Mouse (Mus musculus) heart, embryonic 16.5 days (tissue): ENCODE results near the gene Gpatch2l. TPM values are rescaled to one million over a fixed set of nuclear protein-coding genes. Genes with fewer than 3 reads are reported as not detected.

Experiments used
- ATAC-seq: fragments of 200-750 bp; cut with Nextera tagmentation; replicated peaks from 2 replicates; pipeline ENCODE4 v1.8.0; 2017; ENCODE audit warnings: moderate number of reproducible peaks; ENCODE audit not compliant: insufficient read depth, low FRiP score; ENCODE audit errors: extremely low read depth
- H3K27ac ChIP-seq: fragments of 300-500 bp; sonication (generic); 2 replicates; pipeline ENCODE4 v1.5.1; 2014; ENCODE audit warnings: mild to moderate bottlenecking, low read length, control low read depth, moderate library complexity
- H3K27me3 ChIP-seq: fragments of 300-500 bp; sonication (generic); 2 replicates; pipeline ENCODE4 v1.6.1; 2014; ENCODE audit warnings: low read length, mixed read lengths; ENCODE audit not compliant: control insufficient read depth, insufficient read depth
- H3K36me3 ChIP-seq: fragments of 300-500 bp; sonication (generic); 2 replicates; pipeline ENCODE4 v1.6.1; 2014; ENCODE audit not compliant: control insufficient read depth, insufficient read depth
- H3K4me1 ChIP-seq: fragments of 300-500 bp; sonication (generic); 2 replicates; pipeline ENCODE4 v1.6.1; 2014; ENCODE audit warnings: low read length, mixed read lengths; ENCODE audit not compliant: control insufficient read depth, insufficient read depth
- H3K4me2 ChIP-seq: fragments of 300-500 bp; sonication (generic); 2 replicates; pipeline ENCODE4 v1.6.1; 2014; ENCODE audit warnings: low read depth, mild to moderate bottlenecking, control low read depth, low read length
- H3K4me3 ChIP-seq: fragments of 300-500 bp; sonication (generic); 2 replicates; pipeline ENCODE4 v1.5.1; 2014; ENCODE audit warnings: mild to moderate bottlenecking, control low read depth, low read length
- H3K9ac ChIP-seq: fragments of 300-500 bp; sonication (generic); 2 replicates; pipeline ENCODE4 v1.6.1; 2014; ENCODE audit warnings: low read length, control low read depth
- H3K9me3 ChIP-seq: fragments of 300-500 bp; sonication (generic); replicated peaks from 2 replicates; pipeline ENCODE4 v1.6.1; 2016; ENCODE audit warnings: low read length; ENCODE audit not compliant: control insufficient read depth
- WGBS: fragments of 180-500 bp; shearing (Covaris S2); extraction: QIAGEN DNeasy Blood & Tissue Kit; methylation state at CpG from one replicate; pipeline ENCODE4 v1.1.7; 2014; 5-methylcytosine and 5-hydroxymethylcytosine counted together
- polyA plus RNA-seq: library from polyadenylated mRNA; unstranded; fragments of >200 nt; fragmentation: Nextera tagmentation; extraction: Ambion mirVana; gene quantifications from 2 replicates; pipeline ENCODE4 v1.2.1, GENCODE M21; 2015

Gpatch2l gene
- polyA plus RNA-seq, 1 experiment from 2014 or later, result 12.8 TPM

DNA sequence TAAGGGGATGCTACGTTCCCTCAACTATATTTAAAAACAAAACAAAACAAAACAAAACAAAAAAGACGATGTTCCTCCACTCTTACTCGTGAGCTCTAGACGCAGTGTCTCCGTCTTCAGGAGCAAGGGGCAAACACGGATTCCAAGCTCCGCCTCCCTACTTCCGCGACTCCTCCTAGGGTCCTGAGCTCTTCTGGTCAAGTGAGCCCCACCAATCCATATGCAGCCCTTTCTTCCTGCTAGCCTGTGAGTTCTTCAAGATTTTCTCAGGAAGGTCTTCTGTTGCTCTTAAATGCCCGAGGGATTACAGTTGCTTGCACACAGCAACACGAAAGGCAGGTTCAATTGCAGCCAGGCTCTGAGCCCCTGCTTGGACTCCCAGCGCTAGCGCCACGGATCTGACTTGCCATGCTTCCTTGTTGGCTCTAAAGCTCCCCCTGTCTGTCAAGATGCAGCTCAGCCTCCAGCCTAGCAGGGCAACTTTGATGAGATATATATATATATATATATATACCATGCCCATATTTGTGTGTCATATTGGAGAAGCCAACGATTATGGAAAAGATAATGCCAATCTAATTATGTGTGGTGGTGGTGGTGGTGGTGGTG is 64.1 kb downstream of the Gpatch2l start:
- H3K27me3 ChIP-seq, result no peaks in the 10 kb centered on the region
- H3K4me3 ChIP-seq, result peak overlapping the region; percentile 41
- H3K36me3 ChIP-seq, result no peaks in the 10 kb centered on the region
- peak overlapping the region; percentile 64 for H3K4me2 ChIP-seq
- 0 out of 2 replicates have a peak overlapping the region, but pooled peaks have one; percentile 8 for H3K9ac ChIP-seq
- no peak overlapping the region for H3K27ac ChIP-seq
- 20% methylated on average over 15 of the region's 15 CpGs for WGBS
- no peak for ATAC-seq
- H3K9me3 ChIP-seq, result no peaks in the 10 kb centered on the region
- H3K4me1 ChIP-seq, result peaks cover 12% of the 10 kb centered on the region

DNA sequence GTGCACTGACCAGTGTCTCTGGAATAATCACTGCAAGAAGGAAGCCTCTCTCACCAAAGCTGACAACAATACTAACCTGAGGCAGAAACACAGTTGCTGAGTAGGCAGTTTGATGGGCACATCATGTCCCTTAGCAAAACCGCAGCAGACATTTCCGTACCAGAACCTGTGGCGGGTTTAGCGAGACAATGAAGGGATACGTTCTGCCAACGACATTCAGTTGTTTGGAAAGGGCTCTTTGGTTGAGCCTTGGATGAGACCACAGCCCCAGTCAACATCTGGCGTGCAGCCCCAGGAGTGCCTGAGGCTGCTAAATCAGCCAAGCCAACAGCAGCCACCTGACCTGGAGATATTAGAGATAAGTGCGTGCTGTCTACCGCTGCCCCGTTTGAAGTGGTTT is 67.8 kb downstream of the Gpatch2l start:
- no peak for ATAC-seq
- peaks cover 12% of the 10 kb centered on the region for H3K4me1 ChIP-seq
- 52% methylated on average over 10 of the region's 10 CpGs for WGBS

DNA sequence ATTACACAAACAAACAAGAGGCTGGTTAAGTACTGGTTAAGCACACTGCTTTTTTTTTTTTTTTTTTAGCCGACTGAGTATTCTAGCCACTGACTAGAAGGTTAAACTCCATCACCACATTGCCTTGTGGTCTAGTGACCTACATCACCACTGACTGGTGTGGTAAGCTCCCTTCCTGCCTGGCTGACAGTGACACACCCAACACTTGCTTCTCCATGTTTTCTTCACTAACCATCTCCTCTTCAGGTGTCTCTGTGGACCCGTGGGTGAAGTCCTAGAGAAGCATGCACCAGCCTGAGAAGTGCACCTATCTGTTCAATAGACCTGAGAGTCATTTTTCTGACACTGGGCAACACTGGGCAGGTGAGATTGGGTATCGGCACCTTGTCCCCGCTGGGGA is 68.2 kb downstream of the Gpatch2l start:
- Histone ChIP-seq H3K4me3 (no peak overlapping the region), H3K27me3 (no peaks in the 10 kb centered on the region), H3K36me3 (no peaks in the 10 kb centered on the region), H3K27ac (no peak overlapping the region), H3K9ac (no peak overlapping the region), H3K4me2 (no peak overlapping the region), H3K4me1 (peaks cover 12% of the 10 kb centered on the region), H3K9me3 (no peaks in the 10 kb centered on the region)
- WGBS, result 60% methylated on average over 4 of the region's 4 CpGs
- no peak for ATAC-seq

More for the DNA sequence above, 67.8 kb downstream of the Gpatch2l start:
- no peaks in the 10 kb centered on the region for H3K36me3 ChIP-seq
- no peak overlapping the region for H3K4me3 ChIP-seq
- H3K9ac ChIP-seq, result no peak overlapping the region
- H3K4me2 ChIP-seq, result no peak overlapping the region
- no peaks in the 10 kb centered on the region for H3K27me3 ChIP-seq
- H3K9me3 ChIP-seq, result no peaks in the 10 kb centered on the region
- no peak overlapping the region for H3K27ac ChIP-seq

DNA sequence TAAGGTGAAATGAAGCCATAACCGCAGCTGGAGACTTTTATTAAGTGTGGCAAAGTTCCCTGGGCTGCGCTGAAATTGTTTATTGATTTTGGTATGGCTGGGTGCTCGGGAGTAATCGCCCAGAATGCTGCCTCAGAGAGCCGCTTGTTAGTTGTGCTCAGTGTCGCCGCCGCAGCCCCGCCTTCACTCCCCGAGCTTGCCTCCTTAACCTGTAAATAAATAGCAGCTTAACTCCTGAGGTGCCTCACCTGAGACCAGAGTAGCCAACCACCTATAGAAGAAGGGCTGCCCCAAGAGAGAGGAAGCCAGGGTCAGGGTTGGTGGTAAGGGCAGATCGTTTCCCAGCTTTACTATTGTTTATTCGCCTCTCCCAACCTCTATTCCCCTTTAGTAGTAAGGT is 79.0 kb downstream of the Gpatch2l start:
- H3K27ac ChIP-seq, result no peak overlapping the region
- no peak overlapping the region for H3K4me3 ChIP-seq
- no peak overlapping the region for H3K9ac ChIP-seq
- no peaks in the 10 kb centered on the region for H3K4me1 ChIP-seq
- no peaks in the 10 kb centered on the region for H3K27me3 ChIP-seq
- H3K36me3 ChIP-seq, result no peaks in the 10 kb centered on the region
- ATAC-seq, result no peak
- no peaks in the 10 kb centered on the region for H3K9me3 ChIP-seq
- WGBS, result 32% methylated on average over 12 of the region's 12 CpGs
- H3K4me2 ChIP-seq, result no peak overlapping the region

DNA sequence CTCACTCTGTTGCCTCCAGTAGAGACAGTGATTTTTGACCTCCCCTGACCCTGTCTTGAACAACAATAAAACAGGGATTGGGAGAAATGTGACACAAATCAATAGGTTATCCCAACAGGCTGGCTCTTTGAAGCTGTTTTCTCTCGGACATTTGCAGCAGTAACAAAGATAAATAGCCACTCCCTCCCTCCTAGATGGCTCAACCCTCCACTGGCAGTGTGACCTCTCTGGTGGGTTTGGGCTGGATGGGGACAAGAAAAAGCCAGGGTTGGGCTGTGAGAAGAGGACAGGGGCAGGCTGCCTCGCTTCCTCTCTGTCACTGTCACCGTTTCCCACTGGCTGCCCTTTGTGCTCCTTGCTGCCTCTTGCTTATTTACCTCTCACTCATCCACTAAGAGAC is 82.6 kb downstream of the Gpatch2l start:
- Histone ChIP-seq H3K9me3 (no peaks in the 10 kb centered on the region), H3K27me3 (no peaks in the 10 kb centered on the region), H3K36me3 (no peaks in the 10 kb centered on the region), H3K4me1 (no peaks in the 10 kb centered on the region), H3K9ac (no peak overlapping the region), H3K4me2 (no peak overlapping the region), H3K4me3 (no peak overlapping the region), H3K27ac (no peak overlapping the region)
- WGBS, result 48% methylated on average over 3 of the region's 3 CpGs
- no peak for ATAC-seq

DNA sequence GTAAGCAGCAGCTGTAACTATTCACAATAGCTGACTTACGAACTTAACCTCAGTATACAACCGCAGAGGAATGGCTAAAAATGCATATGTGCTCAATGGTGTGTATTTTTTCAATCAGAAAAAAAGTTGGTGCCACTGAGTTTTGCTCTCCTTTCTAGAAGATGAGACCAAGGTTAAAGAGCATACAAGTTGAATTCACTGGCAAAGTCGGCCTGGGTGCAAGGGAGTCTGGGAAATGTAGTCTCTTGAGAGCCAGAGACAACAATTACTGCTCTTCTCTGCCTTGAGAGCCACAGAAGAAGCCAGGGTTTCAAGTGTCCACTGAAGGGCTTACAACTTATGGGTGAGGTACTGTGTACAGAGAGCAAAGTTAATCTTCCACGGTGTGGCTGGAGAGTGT is 88.2 kb downstream of the Gpatch2l start:
- 56% methylated on average over 4 of the region's 4 CpGs for WGBS
- H3K9ac ChIP-seq, result no peak overlapping the region
- H3K36me3 ChIP-seq, result no peaks in the 10 kb centered on the region
- no peaks in the 10 kb centered on the region for H3K27me3 ChIP-seq
- no peak overlapping the region for H3K27ac ChIP-seq
- H3K4me2 ChIP-seq, result no peak overlapping the region
- no peak for ATAC-seq
- no peak overlapping the region for H3K4me3 ChIP-seq
- no peaks in the 10 kb centered on the region for H3K4me1 ChIP-seq
- no peaks in the 10 kb centered on the region for H3K9me3 ChIP-seq

DNA sequence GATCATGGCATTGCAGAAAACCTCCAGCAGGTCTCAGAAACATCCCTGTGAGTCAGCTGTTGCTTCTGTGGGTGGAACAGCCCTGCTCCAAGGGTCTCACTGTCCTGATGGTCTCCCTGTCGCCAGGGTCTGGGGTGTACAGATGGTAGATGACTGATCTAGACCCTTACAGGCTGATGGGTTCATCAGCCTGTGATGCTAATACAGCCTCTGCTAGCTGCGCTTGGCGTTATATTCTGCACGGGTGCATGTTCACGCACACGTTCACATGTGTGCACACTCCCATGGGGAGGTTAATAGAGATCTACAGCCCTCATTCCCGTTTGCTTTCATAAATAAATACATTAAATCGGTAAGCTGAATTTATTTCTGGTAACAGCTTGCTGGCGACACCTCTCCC is 89.0 kb downstream of the Gpatch2l start:
- H3K27me3 ChIP-seq, result no peaks in the 10 kb centered on the region
- H3K27ac ChIP-seq, result no peak overlapping the region
- H3K4me1 ChIP-seq, result no peaks in the 10 kb centered on the region
- H3K9me3 ChIP-seq, result no peaks in the 10 kb centered on the region
- H3K36me3 ChIP-seq, result no peaks in the 10 kb centered on the region
- no peak overlapping the region for H3K4me3 ChIP-seq
- no peak for ATAC-seq
- no peak overlapping the region for H3K4me2 ChIP-seq
- WGBS, result 84% methylated on average over 9 of the region's 9 CpGs
- no peak overlapping the region for H3K9ac ChIP-seq

DNA sequence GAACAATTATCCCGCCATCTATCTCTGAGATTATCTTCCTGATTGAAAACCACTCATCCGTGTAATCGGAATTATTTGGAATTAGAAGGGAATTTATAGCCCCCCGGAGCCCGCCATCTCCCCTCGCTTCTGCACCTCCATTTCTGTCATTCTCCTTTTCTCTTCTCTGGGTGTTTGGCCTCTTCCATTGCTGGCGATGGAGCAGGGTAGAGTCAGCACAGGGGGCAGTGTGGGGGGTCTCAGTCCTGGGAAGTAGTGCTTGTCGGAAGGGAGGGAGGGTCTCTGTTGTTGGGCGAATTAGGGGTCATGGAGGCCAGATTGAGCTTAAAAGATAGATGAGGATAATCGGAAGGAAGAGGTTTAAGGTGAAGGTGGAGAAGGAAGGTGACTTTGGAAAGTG is 89.6 kb downstream of the Gpatch2l start:
- no peaks in the 10 kb centered on the region for H3K36me3 ChIP-seq
- ATAC-seq, result no peak
- 79% methylated on average over 10 of the region's 10 CpGs for WGBS
- H3K27me3 ChIP-seq, result no peaks in the 10 kb centered on the region
- H3K9ac ChIP-seq, result no peak overlapping the region
- H3K9me3 ChIP-seq, result 0 out of 2 replicates have a peak, but pooled peaks cover 3% of the 10 kb centered on the region
- H3K4me1 ChIP-seq, result no peaks in the 10 kb centered on the region
- H3K4me2 ChIP-seq, result no peak overlapping the region
- H3K27ac ChIP-seq, result no peak overlapping the region
- H3K4me3 ChIP-seq, result no peak overlapping the region

DNA sequence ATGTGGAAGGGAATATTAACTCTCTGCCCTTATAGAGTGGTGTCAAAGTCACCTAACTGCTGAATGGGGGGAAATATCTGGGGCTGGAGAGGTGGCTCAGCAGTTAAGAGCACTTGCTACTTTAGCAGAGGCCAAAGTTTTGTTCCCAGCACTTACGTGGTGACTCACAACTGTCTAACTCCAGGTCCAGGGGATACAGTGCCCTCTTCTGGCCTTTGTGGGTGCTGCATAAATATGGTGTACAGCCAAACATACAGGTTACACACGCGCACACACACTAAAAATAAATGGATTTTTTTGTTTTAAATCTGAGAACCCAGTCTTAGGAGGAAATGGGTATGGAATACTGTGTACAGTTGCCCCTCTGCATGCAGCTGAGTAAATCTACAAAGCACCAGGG is 94.6 kb downstream of the Gpatch2l start:
- no peaks in the 10 kb centered on the region for H3K27me3 ChIP-seq
- H3K4me3 ChIP-seq, result no peak overlapping the region
- 0 out of 2 replicates have a peak, but pooled peaks cover 3% of the 10 kb centered on the region for H3K9me3 ChIP-seq
- no peak overlapping the region for H3K9ac ChIP-seq
- H3K4me2 ChIP-seq, result no peak overlapping the region
- H3K36me3 ChIP-seq, result no peaks in the 10 kb centered on the region
- WGBS, result 98% methylated on average over 3 of the region's 3 CpGs
- no peak overlapping the region for H3K27ac ChIP-seq
- H3K4me1 ChIP-seq, result peaks cover 10% of the 10 kb centered on the region
- no peak for ATAC-seq
